In genomic region chr11:94412562-94412961, GRCm38 (mm10) we compare ENCODE assay signal across 16 mouse cellular contexts. TPM values are rescaled to one million over a fixed set of nuclear protein-coding genes. Genes with fewer than 3 reads are reported as not detected.
A peak's percentile ranks its signal among the peaks of the same experiment; 100 is the strongest.
DNase-seq lines count a peak whose midpoint lies in the region; ATAC-seq lines count a peak whose summit lies in the region.
"Had no signal": no experiment of that assay in that cellular context is flagged by ENCODE, and none has a peak within 500 bp of the region (broad histone marks: within the 10 kb centered on the region; RNA-seq: fewer than 3 reads in every experiment).

No protein-coding gene starts in this region.

- no peak for DNase-seq in heart, adult 18-20 months
- DNase-seq in neural tube, embryonic 10.5 days (ENCODE audit: extremely low spot score, low spot score), result no peak
- no peak for DNase-seq in kidney, postnatal 25 days
- no peak for DNase-seq in liver, embryonic 11.5 days (ENCODE audit: low spot score)
- DNase-seq in urinary bladder, adult 2 months (ENCODE audit: low spot score), result no peak
- DNase-seq: adrenal gland, postnatal 25 days; cerebellum, postnatal 14 days; gastrocnemius, postnatal 36 days; kidney, postnatal 36 days; layer of hippocampus, postnatal 36 days had no signal

- H3K4me3 ChIP-seq in heart, embryonic 13.5 days, result no peak overlapping the region
- no peak overlapping the region for H3K4me3 ChIP-seq in neural tube, embryonic 12.5 days
- no peak overlapping the region for H3K4me3 ChIP-seq in hindbrain, embryonic 15.5 days
- H3K4me3 ChIP-seq in liver, embryonic 11.5 days (ENCODE audit: low read depth, low read length), result no peak overlapping the region
- H3K4me3 ChIP-seq: embryonic facial prominence, embryonic 12.5 days; liver, embryonic 15.5 days had no signal

- peak overlapping the region; percentile 67 for H3K27ac ChIP-seq in heart, embryonic 13.5 days (replicated peaks)
- H3K27ac ChIP-seq in neural tube, embryonic 12.5 days, result no peak overlapping the region
- H3K27ac ChIP-seq in hindbrain, embryonic 15.5 days (replicated peaks), result peak overlapping the region; percentile 68; the same call in 1 of the 2 replicates
- no peak overlapping the region for H3K27ac ChIP-seq in liver, embryonic 11.5 days (ENCODE audit: low read depth, low read length)
- H3K27ac ChIP-seq: liver, embryonic 15.5 days had no signal

- peaks cover 75% of the 10 kb centered on the region for H3K27me3 ChIP-seq in heart, embryonic 13.5 days (replicated peaks)
- H3K27me3 ChIP-seq in neural tube, embryonic 12.5 days (replicated peaks), result peaks cover 5% of the 10 kb centered on the region; the same call in 1 of the 2 replicates
- no peaks in the 10 kb centered on the region for H3K27me3 ChIP-seq in hindbrain, embryonic 15.5 days
- H3K27me3 ChIP-seq in liver, embryonic 11.5 days (replicated peaks; ENCODE audit: control insufficient read depth, insufficient read depth, low read length), result peaks cover 53% of the 10 kb centered on the region
- H3K27me3 ChIP-seq: embryonic facial prominence, embryonic 12.5 days had no signal

- peak overlapping the region; percentile 56 for H3K9ac ChIP-seq in heart, embryonic 13.5 days
- 0 out of 2 replicates have a peak overlapping the region, but pooled peaks have one; percentile 5 for H3K9ac ChIP-seq in neural tube, embryonic 12.5 days
- H3K9ac ChIP-seq in hindbrain, embryonic 15.5 days, result no peak overlapping the region
- no peak overlapping the region for H3K9ac ChIP-seq in liver, embryonic 11.5 days (ENCODE audit: low read depth, low read length)
- H3K9ac ChIP-seq: liver, embryonic 15.5 days had no signal

- no peaks in the 10 kb centered on the region for H3K9me3 ChIP-seq in heart, embryonic 13.5 days
- no peaks in the 10 kb centered on the region for H3K9me3 ChIP-seq in neural tube, embryonic 12.5 days
- H3K9me3 ChIP-seq in hindbrain, embryonic 15.5 days, result no peaks in the 10 kb centered on the region
- H3K9me3 ChIP-seq in liver, embryonic 11.5 days (ENCODE audit: control insufficient read depth, low read length), result no peaks in the 10 kb centered on the region
- H3K9me3 ChIP-seq: embryonic facial prominence, embryonic 12.5 days; liver, embryonic 15.5 days had no signal

- 13% methylated on average over 2 of the region's 2 CpGs for WGBS in heart, embryonic 13.5 days
- 66% methylated on average over 2 of the region's 2 CpGs for WGBS in neural tube, embryonic 12.5 days
- WGBS in hindbrain, embryonic 15.5 days, result 57% methylated on average over 2 of the region's 2 CpGs
- 6% methylated on average over 2 of the region's 2 CpGs for WGBS in liver, embryonic 11.5 days

- H3K4me2 ChIP-seq in heart, embryonic 13.5 days, result peak overlapping the region; percentile 50
- H3K4me2 ChIP-seq in neural tube, embryonic 12.5 days (replicated peaks), result peak overlapping the region; percentile 35
- no peak overlapping the region for H3K4me2 ChIP-seq in hindbrain, embryonic 15.5 days
- no peak overlapping the region for H3K4me2 ChIP-seq in liver, embryonic 11.5 days
- H3K4me2 ChIP-seq: embryonic facial prominence, embryonic 12.5 days; liver, embryonic 15.5 days had no signal

- peak; percentile 33; the same call in 1 of the 2 replicates for ATAC-seq in heart, embryonic 13.5 days (ENCODE audit: extremely low read depth, insufficient number of reproducible peaks, low FRiP score, low TSS enrichment)
- ATAC-seq in neural tube, embryonic 12.5 days (ENCODE audit: low FRiP score, low read depth), result no peak
- no peak for ATAC-seq in hindbrain, embryonic 15.5 days (ENCODE audit: low FRiP score, low read depth)
- ATAC-seq in liver, embryonic 11.5 days (replicated peaks; ENCODE audit: low FRiP score), result no peak
- ATAC-seq: intestine, postnatal 0 days had no signal

- H3K36me3 ChIP-seq in heart, embryonic 13.5 days, result peaks cover 5% of the 10 kb centered on the region; the same call in 1 of the 2 replicates
- peaks cover 15% of the 10 kb centered on the region for H3K36me3 ChIP-seq in neural tube, embryonic 12.5 days
- H3K36me3 ChIP-seq in hindbrain, embryonic 15.5 days, result peaks cover 15% of the 10 kb centered on the region
- H3K36me3 ChIP-seq in liver, embryonic 11.5 days (ENCODE audit: control insufficient read depth, insufficient read depth, low read length), result no peaks in the 10 kb centered on the region
- H3K36me3 ChIP-seq: liver, embryonic 15.5 days had no signal

- peaks cover 45% of the 10 kb centered on the region for H3K4me1 ChIP-seq in heart, embryonic 13.5 days
- H3K4me1 ChIP-seq in neural tube, embryonic 12.5 days, result peaks cover 53% of the 10 kb centered on the region
- H3K4me1 ChIP-seq in hindbrain, embryonic 15.5 days (replicated peaks), result peaks cover 46% of the 10 kb centered on the region
- 0 out of 2 replicates have a peak, but pooled peaks cover 2% of the 10 kb centered on the region for H3K4me1 ChIP-seq in liver, embryonic 11.5 days (replicated peaks; ENCODE audit: control insufficient read depth, insufficient read depth, low read length)
- H3K4me1 ChIP-seq: liver, embryonic 15.5 days had no signal

RNA-seq across cellular contexts. Expression of gene Abcc3, which starts 19.8 kb away (rescaled TPM):
- polyA plus RNA-seq in heart, embryonic 13.5 days (2015; fragmentation: Nextera tagmentation; extraction: Ambion mirVana), result 0.96 and 1.6 TPM in 2 replicates
- total RNA-seq in heart, adult 18-20 months (2021), result 1 to 10 TPM; 1.7 to 1.8 TPM
- 0.52 and 1.0 TPM in 2 replicates for polyA plus RNA-seq in neural tube, embryonic 12.5 days (2016; fragmentation: Nextera tagmentation; extraction: Ambion mirVana)
- 0.53 and 1.2 TPM in 2 replicates for polyA plus RNA-seq in hindbrain, embryonic 15.5 days (2015; fragmentation: Nextera tagmentation; extraction: Ambion mirVana)
- 3.2 and 6.0 TPM in 2 replicates for polyA plus RNA-seq in liver, embryonic 11.5 days (2014; fragmentation: Nextera tagmentation; extraction: Ambion mirVana)
- polyA plus RNA-seq in urinary bladder, adult 2 months (2012; rRNA removed), result 84.7 and 95.3 TPM in 2 replicates

Comparison
In these comparisons a context has a peak if more than half of its experiments do, and no peak if none do; other contexts are left out.
1. H3K27ac ChIP-seq: peak in heart, embryonic 13.5 days (single experiment) and hindbrain, embryonic 15.5 days (single experiment); none in neural tube, embryonic 12.5 days (single experiment) and liver, embryonic 11.5 days (single experiment).
2. H3K4me2 ChIP-seq: peak in heart, embryonic 13.5 days (single experiment) and neural tube, embryonic 12.5 days (single experiment); none in hindbrain, embryonic 15.5 days (single experiment) and liver, embryonic 11.5 days (single experiment).
3. H3K9ac ChIP-seq: peak in heart, embryonic 13.5 days (single experiment) and neural tube, embryonic 12.5 days (single experiment); none in hindbrain, embryonic 15.5 days (single experiment) and liver, embryonic 11.5 days (single experiment).
4. RNA of gene Abcc3, which starts 19.8 kb away (polyA plus RNA-seq): 84.7 to 95.3 TPM in urinary bladder, adult 2 months; 3.2 to 6.0 TPM in liver, embryonic 11.5 days, 0.96 to 1.6 TPM in heart, embryonic 13.5 days, 0.53 to 1.2 TPM in hindbrain, embryonic 15.5 days and 0.52 to 1.0 TPM in neural tube, embryonic 12.5 days; every median in the first group is over 10 times any median in the second.